Comparison of ENCODE assay signal across 22 mouse cellular contexts in the genomic region with DNA sequence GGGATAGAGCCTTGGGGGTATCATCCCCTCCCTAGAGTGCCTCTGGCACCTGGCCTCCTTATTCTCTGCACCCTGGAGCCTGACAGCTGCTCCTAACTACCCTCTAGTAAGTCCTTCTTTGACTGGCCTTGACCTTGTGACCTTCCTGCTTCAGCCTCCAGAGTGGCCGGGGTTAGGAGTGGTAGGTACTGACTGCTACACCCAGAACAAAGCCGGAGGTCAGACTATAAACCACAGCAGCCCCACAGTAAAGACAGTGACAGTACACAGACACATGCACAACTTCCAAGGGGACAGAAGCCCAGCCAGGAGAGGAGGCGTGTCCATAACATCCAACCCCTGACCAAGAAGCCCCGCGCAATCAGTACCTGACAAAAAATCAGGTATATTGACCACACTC.
DNase-seq lines count a peak whose midpoint lies in the region; ATAC-seq and TF ChIP-seq lines count a peak whose summit lies in the region.
"Had no signal": no experiment of that assay in that cellular context is flagged by ENCODE, and none has a peak within 500 bp of the region (broad histone marks: within the 10 kb centered on the region; RNA-seq: fewer than 3 reads in every experiment).

No protein-coding gene starts in this region.

- peaks cover 8% of the 10 kb centered on the region for H3K4me1 ChIP-seq in lung, embryonic 14.5 days (ENCODE audit: insufficient read depth)
- H3K4me1 ChIP-seq in embryonic facial prominence, embryonic 11.5 days (ENCODE audit: control insufficient read depth, insufficient read depth, low read length), result no peaks in the 10 kb centered on the region
- H3K4me1 ChIP-seq in stomach, postnatal 0 days (replicated peaks; ENCODE audit: control insufficient read depth, insufficient read depth), result peaks cover 4% of the 10 kb centered on the region
- H3K4me1 ChIP-seq: hindbrain, embryonic 15.5 days had no signal

- no peak overlapping the region for H3K4me3 ChIP-seq in lung, embryonic 14.5 days (ENCODE audit: low read depth, low read length)
- H3K4me3 ChIP-seq in embryonic facial prominence, embryonic 11.5 days (ENCODE audit: low read depth, low read length), result no peak overlapping the region
- H3K4me3 ChIP-seq in stomach, postnatal 0 days (ENCODE audit: low read depth, low read length), result no peak overlapping the region
- H3K4me3 ChIP-seq: erythroblast, embryonic 14.5 days; heart, embryonic 13.5 days; hindbrain, embryonic 15.5 days; lung, embryonic 15.5 days; neural tube, embryonic 13.5 days had no signal

- no peak for TF ChIP-seq EP300 in stomach, postnatal 0 days (optimal IDR thresholded peaks at IDR 0.05)

- WGBS in lung, embryonic 14.5 days, result 74% methylated on average over 5 of the region's 5 CpGs
- 64% methylated on average over 5 of the region's 5 CpGs for WGBS in embryonic facial prominence, embryonic 11.5 days
- whole genome bisulfite sequencing in stomach, postnatal 0 days, result 67% methylated on average over 5 of the region's 5 CpGs

- ATAC-seq in lung, embryonic 14.5 days (ENCODE audit: insufficient read depth), result peak; percentile 40; the same call in 1 of the 2 replicates
- peak; percentile 35; the same call in 1 of the 2 replicates for ATAC-seq in embryonic facial prominence, embryonic 11.5 days (replicated peaks; ENCODE audit: insufficient number of reproducible peaks, low FRiP score, low TSS enrichment, low read depth)
- 0 out of 2 replicates have a peak, but pooled peaks have one; percentile 15 for ATAC-seq in stomach, postnatal 0 days (ENCODE audit: low FRiP score, low TSS enrichment)
- ATAC-seq: activated CD4-positive, CD25-positive, alpha-beta regulatory T cell, adult 4 months; forebrain, embryonic 14.5 days had no signal

- H3K4me2 ChIP-seq in lung, embryonic 14.5 days, result no peak overlapping the region
- H3K4me2 ChIP-seq in embryonic facial prominence, embryonic 11.5 days (ENCODE audit: low read depth, low read length), result no peak overlapping the region
- H3K4me2 ChIP-seq in stomach, postnatal 0 days (replicated peaks; ENCODE audit: low read depth), result no peak overlapping the region
- H3K4me2 ChIP-seq: heart, embryonic 13.5 days; hindbrain, embryonic 15.5 days; lung, embryonic 15.5 days; neural tube, embryonic 13.5 days had no signal

- intact Hi-C loops in heart, postnatal 14 days (cut with DNase I), result no loop called here

- no peak overlapping the region for H3K27ac ChIP-seq in lung, embryonic 14.5 days (ENCODE audit: low read depth)
- no peak overlapping the region for H3K27ac ChIP-seq in embryonic facial prominence, embryonic 11.5 days (replicated peaks; ENCODE audit: low read depth, low read length)
- no peak overlapping the region; the same call in 1 of the 2 replicates for H3K27ac ChIP-seq in stomach, postnatal 0 days (replicated peaks)
- H3K27ac ChIP-seq: heart, embryonic 13.5 days; hindbrain, embryonic 15.5 days; neural tube, embryonic 13.5 days had no signal

- no peaks in the 10 kb centered on the region for H3K36me3 ChIP-seq in lung, embryonic 14.5 days (ENCODE audit: insufficient read depth)
- H3K36me3 ChIP-seq in embryonic facial prominence, embryonic 11.5 days (replicated peaks; ENCODE audit: control insufficient read depth, insufficient read depth, low read depth, low read length), result no peaks in the 10 kb centered on the region
- no peaks in the 10 kb centered on the region for H3K36me3 ChIP-seq in stomach, postnatal 0 days (ENCODE audit: control insufficient read depth, insufficient read depth, low read length)
- H3K36me3 ChIP-seq: heart, embryonic 13.5 days; hindbrain, embryonic 15.5 days; lung, embryonic 15.5 days; neural tube, embryonic 13.5 days had no signal

- no peak overlapping the region for H3K9ac ChIP-seq in lung, embryonic 14.5 days
- H3K9ac ChIP-seq in embryonic facial prominence, embryonic 11.5 days (replicated peaks; ENCODE audit: low read length), result no peak overlapping the region
- no peak overlapping the region for H3K9ac ChIP-seq in stomach, postnatal 0 days (ENCODE audit: low read length)
- H3K9ac ChIP-seq: heart, embryonic 13.5 days; hindbrain, embryonic 15.5 days; lung, embryonic 15.5 days; neural tube, embryonic 13.5 days had no signal

- TF ChIP-seq CTCF in lung, embryonic 14.5 days (IDR thresholded peaks at IDR 0.05; ENCODE audit: low read depth), result no peak
- TF ChIP-seq CTCF in stomach, postnatal 0 days (IDR thresholded peaks at IDR 0.05; ENCODE audit: low read depth), result no peak

- peak; percentile 87 for DNase-seq in heart, adult 11 months
- DNase-seq in heart, postnatal 14 days, result no peak
- DNase-seq in lung, embryonic 14.5 days, result no peak
- no peak for DNase-seq in lung, postnatal 36 days
- no peak for DNase-seq in embryonic facial prominence, embryonic 11.5 days (ENCODE audit: low spot score)
- no peak for DNase-seq in stomach, postnatal 0 days (ENCODE audit: low spot score)
- no peak for DNase-seq in testis, postnatal 14 days (ENCODE audit: low spot score)
- DNase-seq: adrenal gland, postnatal 14 days; B cell, adult 2 months; cerebellum, adult 9-11 months; heart, postnatal 36 days; kidney, adult 11 months; left cerebral cortex, postnatal 4 days; midbrain, embryonic 14.5 days; thymus, adult 18-20 months had no signal

- H3K27me3 ChIP-seq in lung, embryonic 14.5 days (ENCODE audit: insufficient read depth, low read length), result no peaks in the 10 kb centered on the region
- no peaks in the 10 kb centered on the region for H3K27me3 ChIP-seq in embryonic facial prominence, embryonic 11.5 days (ENCODE audit: control insufficient read depth, insufficient read depth, low read length)
- no peaks in the 10 kb centered on the region for H3K27me3 ChIP-seq in stomach, postnatal 0 days (ENCODE audit: control insufficient read depth, insufficient read depth, low read length)
- H3K27me3 ChIP-seq: heart, embryonic 13.5 days; hindbrain, embryonic 15.5 days; lung, embryonic 15.5 days; neural tube, embryonic 13.5 days had no signal

- no peaks in the 10 kb centered on the region for H3K9me3 ChIP-seq in lung, embryonic 14.5 days (ENCODE audit: low read depth, low read length)
- H3K9me3 ChIP-seq in embryonic facial prominence, embryonic 11.5 days (replicated peaks; ENCODE audit: control insufficient read depth, low read length), result no peaks in the 10 kb centered on the region
- H3K9me3 ChIP-seq in stomach, postnatal 0 days (ENCODE audit: control insufficient read depth, low read length), result no peaks in the 10 kb centered on the region
- H3K9me3 ChIP-seq: heart, embryonic 13.5 days; hindbrain, embryonic 15.5 days; lung, embryonic 15.5 days; neural tube, embryonic 13.5 days had no signal
